Mouse (Mus musculus) intestine, embryonic 14.5 days (tissue): ENCODE measurements at regions not wholly inside any gene's neighbourhood (a gene's known extent, or its start where the extent isn't known, plus 50 kb on each side); places are given as distances from the start of the nearest gene placed in this dataset.

Experiments
- ATAC-seq: fragments of 200-750 bp; cut with Nextera tagmentation; replicated peaks from 2 replicates; pipeline ENCODE4 v1.8.0; 2017; ENCODE audit warnings: low read depth, moderate number of reproducible peaks, moderate TSS enrichment, moderate library complexity; ENCODE audit not compliant: low FRiP score, low TSS enrichment
- DNase-seq: peaks from one replicate; pipeline ENCODE4 v3.0.0-alpha.2; 2018; ENCODE audit warnings: low spot score
- H3K27ac ChIP-seq: fragments of 300-500 bp; sonication (generic); 2 replicates; pipeline ENCODE4 v1.5.1; 2014; ENCODE audit warnings: low read depth, mild to moderate bottlenecking, control low read depth
- H3K27me3 ChIP-seq: fragments of 300-500 bp; sonication (generic); replicated peaks from 2 replicates; pipeline ENCODE4 v1.6.1; 2014; ENCODE audit warnings: low read length, control low read depth; ENCODE audit not compliant: control insufficient read depth, insufficient read depth
- H3K36me3 ChIP-seq: fragments of 300-500 bp; sonication (generic); 2 replicates; pipeline ENCODE4 v1.6.1; 2014; ENCODE audit warnings: low read length, control low read depth; ENCODE audit not compliant: control insufficient read depth, insufficient read depth
- H3K4me1 ChIP-seq: fragments of 300-500 bp; sonication (generic); replicated peaks from 2 replicates; pipeline ENCODE4 v1.6.1; 2014; ENCODE audit warnings: low read length, control low read depth, mixed read lengths; ENCODE audit not compliant: control insufficient read depth, insufficient read depth
- H3K4me2 ChIP-seq: fragments of 300-500 bp; sonication (generic); 2 replicates; pipeline ENCODE4 v1.6.1; 2014; ENCODE audit warnings: low read length
- H3K4me3 ChIP-seq: fragments of 300-500 bp; sonication (generic); 2 replicates; pipeline ENCODE4 v1.5.1; 2014; ENCODE audit warnings: low read depth, low read length, control low read depth, mixed read lengths
- H3K9ac ChIP-seq: fragments of 300-500 bp; sonication (generic); 2 replicates; pipeline ENCODE4 v1.6.1; 2014; ENCODE audit warnings: mild to moderate bottlenecking, low read length
- H3K9me3 ChIP-seq: fragments of 300-500 bp; sonication (generic); 2 replicates; pipeline ENCODE4 v1.6.1; 2016; ENCODE audit warnings: low read length, control low read depth; ENCODE audit not compliant: control insufficient read depth
- WGBS: fragments of 180-500 bp; shearing (Covaris S2); extraction: QIAGEN DNeasy Blood & Tissue Kit; methylation state at CpG from one replicate; pipeline ENCODE4 v1.1.7; 2014; 5-methylcytosine and 5-hydroxymethylcytosine counted together

GRCm38 (mm10) chr1:185962606-185963005 lies 154.5 kb downstream of the Lyplal1 start:
- Histone ChIP-seq H3K9ac (no peak overlapping the region), H3K4me2 (no peak overlapping the region), H3K27me3 (no peaks in the 10 kb centered on the region), H3K4me1 (no peaks in the 10 kb centered on the region), H3K9me3 (no peaks in the 10 kb centered on the region), H3K4me3 (no peak overlapping the region), H3K36me3 (no peaks in the 10 kb centered on the region), H3K27ac (no peak overlapping the region)
- 79% methylated on average over 3 of the region's 3 CpGs for WGBS
- ATAC-seq (no peak), DNase-seq (no peak)

GRCm38 (mm10) chr1:185963773-185964172 lies 153.3 kb downstream of the Lyplal1 start:
- no peak overlapping the region for H3K9ac ChIP-seq
- WGBS = 91% methylated on average over 2 of the region's 2 CpGs
- no peak overlapping the region for H3K27ac ChIP-seq
- ATAC-seq (no peak), DNase-seq (no peak)
- no peaks in the 10 kb centered on the region for H3K9me3 ChIP-seq
- no peaks in the 10 kb centered on the region for H3K4me1 ChIP-seq
- H3K36me3 ChIP-seq = no peaks in the 10 kb centered on the region
- no peaks in the 10 kb centered on the region for H3K27me3 ChIP-seq
- H3K4me2 ChIP-seq = no peak overlapping the region
- H3K4me3 ChIP-seq = no peak overlapping the region

DNA sequence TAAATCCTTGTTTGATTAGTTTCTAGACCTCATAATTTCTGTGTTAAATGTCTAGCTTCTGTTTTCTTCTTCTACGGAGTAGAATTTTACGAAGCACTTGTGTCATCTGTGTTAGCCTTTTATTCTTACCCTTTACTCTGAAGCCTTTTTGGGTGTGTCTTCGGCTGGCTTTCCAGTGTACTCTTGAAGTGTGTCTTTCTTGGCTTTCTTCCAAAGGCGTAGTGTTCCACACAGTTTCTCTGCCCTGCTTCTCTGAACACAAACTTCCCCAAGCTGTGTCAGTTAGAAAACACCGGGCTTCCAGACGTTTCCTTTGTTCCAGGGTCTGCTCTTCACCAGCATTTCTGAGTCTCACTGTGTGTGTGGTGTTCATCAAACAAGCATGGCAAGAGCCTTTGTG lies 152.7 kb downstream of the Lyplal1 start:
- DNase-seq (no peak), ATAC-seq (no peak)
- Histone ChIP-seq H3K4me1 (no peaks in the 10 kb centered on the region), H3K9me3 (no peaks in the 10 kb centered on the region), H3K4me3 (no peak overlapping the region), H3K27me3 (no peaks in the 10 kb centered on the region), H3K4me2 (no peak overlapping the region), H3K27ac (no peak overlapping the region), H3K36me3 (no peaks in the 10 kb centered on the region), H3K9ac (no peak overlapping the region)
- 66% methylated on average over 6 of the region's 6 CpGs for WGBS

GRCm38 (mm10) chr1:185967227-185967626 lies 149.9 kb downstream of the Lyplal1 start:
- Histone ChIP-seq H3K9ac (no peak overlapping the region), H3K9me3 (no peaks in the 10 kb centered on the region), H3K4me3 (no peak overlapping the region), H3K36me3 (no peaks in the 10 kb centered on the region), H3K27ac (no peak overlapping the region), H3K27me3 (no peaks in the 10 kb centered on the region), H3K4me2 (no peak overlapping the region), H3K4me1 (no peaks in the 10 kb centered on the region)
- DNase-seq = no peak
- 64% methylated on average over 4 of the region's 4 CpGs for WGBS
- no peak for ATAC-seq

DNA sequence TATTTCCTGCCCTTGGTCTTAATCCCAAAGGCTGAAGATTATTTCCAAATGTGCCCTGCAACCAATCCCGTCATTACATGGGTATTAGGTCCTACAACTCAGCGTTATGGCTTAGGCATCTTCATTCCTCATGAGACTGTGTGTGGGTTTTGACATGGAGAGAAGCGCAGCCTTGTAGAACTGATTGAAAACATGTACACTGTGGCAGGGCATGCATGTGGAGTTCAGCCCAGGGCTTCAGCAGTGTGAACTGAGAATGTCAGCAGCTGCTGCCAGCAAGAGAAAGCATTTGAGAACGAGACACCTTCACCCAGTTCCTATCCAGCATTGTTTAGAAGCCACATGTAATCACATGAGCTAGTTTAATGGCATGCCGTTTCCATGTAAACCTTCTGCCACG lies 149.3 kb downstream of the Lyplal1 start:
- WGBS = 79% methylated on average over 6 of the region's 6 CpGs
- no peak for DNase-seq
- H3K27ac ChIP-seq = no peak overlapping the region

DNA sequence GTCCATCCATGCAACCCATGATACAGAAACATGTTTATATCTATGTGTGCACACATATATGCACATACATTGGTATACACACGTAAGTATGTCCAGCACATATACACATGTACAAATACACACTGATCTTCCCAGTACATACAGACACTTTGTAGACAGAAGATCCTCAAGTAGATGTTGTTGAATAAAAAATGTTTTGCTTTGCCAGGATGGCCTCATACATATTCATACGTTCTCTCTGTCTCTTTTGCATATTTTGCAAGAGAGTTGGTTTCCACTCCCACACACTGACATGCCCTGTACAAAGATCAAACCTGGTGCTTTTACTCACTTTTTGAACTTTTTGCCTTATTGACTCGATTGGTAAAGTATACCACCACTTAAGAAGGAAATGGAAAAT lies 148.5 kb downstream of the Lyplal1 start:
- no peak for ATAC-seq
- H3K36me3 ChIP-seq = no peaks in the 10 kb centered on the region
- no peak overlapping the region for H3K9ac ChIP-seq
- no peak for DNase-seq
- H3K4me2 ChIP-seq = no peak overlapping the region
- H3K27ac ChIP-seq = no peak overlapping the region
- H3K9me3 ChIP-seq = no peaks in the 10 kb centered on the region
- no peaks in the 10 kb centered on the region for H3K4me1 ChIP-seq
- H3K27me3 ChIP-seq = no peaks in the 10 kb centered on the region
- 78% methylated on average over 3 of the region's 3 CpGs for WGBS
- no peak overlapping the region for H3K4me3 ChIP-seq

More for the DNA sequence above, 149.3 kb downstream of the Lyplal1 start:
- H3K4me2 ChIP-seq = no peak overlapping the region
- H3K36me3 ChIP-seq = no peaks in the 10 kb centered on the region
- no peak overlapping the region for H3K9ac ChIP-seq
- no peaks in the 10 kb centered on the region for H3K27me3 ChIP-seq
- no peak overlapping the region for H3K4me3 ChIP-seq
- H3K9me3 ChIP-seq = no peaks in the 10 kb centered on the region
- ATAC-seq = no peak
- H3K4me1 ChIP-seq = no peaks in the 10 kb centered on the region

DNA sequence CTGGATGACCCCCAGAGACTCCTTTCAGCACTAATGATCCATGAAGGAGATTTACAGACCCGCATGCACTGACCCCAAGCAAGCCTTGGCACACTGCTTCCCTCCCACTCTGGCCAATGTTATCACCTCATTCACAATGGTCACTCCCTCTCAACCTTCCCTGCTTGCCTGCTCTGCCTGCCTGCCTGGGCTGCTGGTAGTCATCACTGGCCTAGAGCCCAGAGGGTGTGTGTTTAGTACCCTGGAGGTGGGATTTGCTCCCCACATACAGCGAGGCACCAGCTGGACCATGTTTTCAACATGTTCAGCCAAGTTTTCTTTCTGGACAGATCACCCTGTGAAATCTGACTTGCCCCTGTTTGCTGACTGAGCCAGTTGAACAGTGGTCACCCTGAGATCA lies 147.9 kb downstream of the Lyplal1 start:
- H3K4me3 ChIP-seq = no peak overlapping the region
- H3K4me2 ChIP-seq = no peak overlapping the region
- no peak overlapping the region for H3K9ac ChIP-seq
- ATAC-seq = no peak
- WGBS = 20% methylated on average over 2 of the region's 2 CpGs
- H3K27me3 ChIP-seq = no peaks in the 10 kb centered on the region
- no peaks in the 10 kb centered on the region for H3K9me3 ChIP-seq
- DNase-seq = no peak
- no peaks in the 10 kb centered on the region for H3K36me3 ChIP-seq
- no peak overlapping the region for H3K27ac ChIP-seq
- no peaks in the 10 kb centered on the region for H3K4me1 ChIP-seq

- no peak for DNase-seq
- Histone ChIP-seq H3K27ac (no peak overlapping the region), H3K4me1 (no peaks in the 10 kb centered on the region), H3K9me3 (no peaks in the 10 kb centered on the region), H3K36me3 (no peaks in the 10 kb centered on the region), H3K4me2 (no peak overlapping the region), H3K9ac (no peak overlapping the region), H3K4me3 (no peak overlapping the region), H3K27me3 (no peaks in the 10 kb centered on the region)
- ATAC-seq = no peak
- 91% methylated on average over 2 of the region's 2 CpGs for WGBS
These were observed 140.0 kb downstream of the Lyplal1 start for GRCm38 (mm10) chr1:185977075-185977474.

DNA sequence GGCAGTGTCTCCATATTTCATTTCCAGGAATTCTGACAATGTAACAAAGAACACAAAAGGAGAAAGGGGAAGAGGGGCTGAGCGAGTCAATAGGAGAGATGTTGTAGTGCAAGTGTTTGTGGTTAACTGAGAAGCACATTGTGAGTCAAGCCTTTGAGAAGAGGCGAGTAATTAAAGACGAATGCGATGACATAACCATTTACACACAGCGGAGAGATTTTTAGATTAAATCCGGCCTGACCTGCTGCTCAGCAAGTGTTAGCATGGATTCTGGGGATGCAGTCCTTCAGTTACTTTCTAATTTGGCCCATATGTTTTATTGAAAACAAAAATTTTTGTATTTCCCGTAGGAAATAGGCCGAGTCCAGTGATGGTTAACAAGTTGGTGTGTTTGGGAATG lies 127.7 kb downstream of the Lyplal1 start:
- Histone ChIP-seq H3K9me3 (no peaks in the 10 kb centered on the region), H3K27ac (no peak overlapping the region), H3K36me3 (no peaks in the 10 kb centered on the region), H3K4me1 (no peaks in the 10 kb centered on the region), H3K4me3 (no peak overlapping the region), H3K27me3 (no peaks in the 10 kb centered on the region), H3K9ac (no peak overlapping the region), H3K4me2 (no peak overlapping the region)
- no peak for ATAC-seq
- DNase-seq = no peak
- 83% methylated on average over 8 of the region's 8 CpGs for WGBS
